In the genomic region with DNA sequence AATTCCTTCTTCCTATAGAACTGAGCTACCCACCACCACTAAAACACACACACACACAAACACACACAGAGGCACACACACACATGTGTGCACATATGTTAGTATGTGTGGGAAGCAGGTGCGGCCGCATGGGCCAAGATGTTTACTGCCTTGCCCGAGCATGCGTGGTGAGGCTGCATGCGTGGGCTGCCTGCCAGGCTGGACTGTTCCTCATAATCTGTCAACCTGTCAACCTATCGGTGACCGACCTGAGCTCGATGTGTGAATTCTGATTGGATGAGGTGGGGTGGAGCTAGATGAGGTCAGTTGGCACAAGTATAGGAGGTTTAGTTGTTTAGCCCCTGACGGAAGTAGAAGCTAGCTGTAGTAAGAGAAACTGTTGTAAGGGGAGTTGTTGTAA, we compare ENCODE assay signal across 27 mouse cellular contexts. TPM values are rescaled to one million over a fixed set of nuclear protein-coding genes. Genes with fewer than 3 reads are reported as not detected.
DNase-seq lines count a peak whose midpoint lies in the region; ATAC-seq and TF ChIP-seq lines count a peak whose summit lies in the region.
"Had no signal": no experiment of that assay in that cellular context is flagged by ENCODE, and none has a peak within 500 bp of the region (broad histone marks: within the 10 kb centered on the region; RNA-seq: fewer than 3 reads in every experiment).

No protein-coding gene starts in this region.

- intact Hi-C loops in heart, adult 2 months (cut with DNase I): no loop called here
- intact Hi-C loops in heart, postnatal 14 days (cut with DNase I): no loop called here

- no peaks in the 10 kb centered on the region for H3K9me3 ChIP-seq in heart, embryonic 11.5 days (replicated peaks; ENCODE audit: control insufficient read depth, low read length)
- H3K9me3 ChIP-seq in midbrain, postnatal 0 days (ENCODE audit: low read length): no peaks in the 10 kb centered on the region
- H3K9me3 ChIP-seq in midbrain, embryonic 15.5 days: no peaks in the 10 kb centered on the region
- H3K9me3 ChIP-seq: embryonic facial prominence, embryonic 15.5 days; heart, embryonic 13.5 days; hindbrain, embryonic 10.5 days; limb, embryonic 13.5 days; liver, embryonic 13.5 days; midbrain, embryonic 13.5 days; neural tube, embryonic 12.5 days; stomach, embryonic 15.5 days had no signal

- H3K4me2 ChIP-seq in heart, embryonic 11.5 days: no peak overlapping the region
- H3K4me2 ChIP-seq in midbrain, postnatal 0 days (ENCODE audit: low read depth, low read length, poor library complexity, severe bottlenecking): no peak overlapping the region
- no peak overlapping the region for H3K4me2 ChIP-seq in midbrain, embryonic 15.5 days
- H3K4me2 ChIP-seq: embryonic facial prominence, embryonic 15.5 days; heart, embryonic 13.5 days; limb, embryonic 13.5 days; liver, embryonic 13.5 days; midbrain, embryonic 13.5 days; neural tube, embryonic 12.5 days; stomach, embryonic 15.5 days had no signal

- H3K4me1 ChIP-seq in heart, adult 2 months (ENCODE audit: control insufficient read depth, insufficient read depth, low read length): peaks cover 1% of the 10 kb centered on the region; the same call in 1 of the 2 replicates
- H3K4me1 ChIP-seq in heart, embryonic 11.5 days (ENCODE audit: control insufficient read depth, insufficient read depth, low read length): peaks cover 7% of the 10 kb centered on the region; the same call in 1 of the 2 replicates
- H3K4me1 ChIP-seq in midbrain, postnatal 0 days (ENCODE audit: insufficient read depth, low read length): 0 out of 2 replicates have a peak, but pooled peaks cover 3% of the 10 kb centered on the region
- peaks cover 7% of the 10 kb centered on the region; the same call in 1 of the 2 replicates for H3K4me1 ChIP-seq in midbrain, embryonic 15.5 days
- H3K4me1 ChIP-seq: liver, embryonic 13.5 days had no signal

- H3K79me2 ChIP-seq in heart, adult 2 months (replicated peaks; ENCODE audit: control insufficient read depth, insufficient read depth, low read length): no peaks in the 10 kb centered on the region; the same call in 1 of the 2 replicates

- TF ChIP-seq CTCF in heart, adult 2 months (IDR thresholded peaks at IDR 0.05): no peak
- TF ChIP-seq CTCF in midbrain, postnatal 0 days (IDR thresholded peaks at IDR 0.05): no peak

- peaks cover 6% of the 10 kb centered on the region; the same call in 1 of the 2 replicates for H3K27me3 ChIP-seq in heart, adult 2 months (ENCODE audit: control insufficient read depth, insufficient read depth, low read length)
- H3K27me3 ChIP-seq in heart, embryonic 11.5 days (ENCODE audit: control insufficient read depth, insufficient read depth, low read length): peaks cover 27% of the 10 kb centered on the region
- H3K27me3 ChIP-seq in midbrain, postnatal 0 days (ENCODE audit: insufficient read depth, low read length): peaks cover 32% of the 10 kb centered on the region
- H3K27me3 ChIP-seq in midbrain, embryonic 15.5 days (replicated peaks): peaks cover 36% of the 10 kb centered on the region

- 59% methylated on average over 9 of the region's 9 CpGs for WGBS in heart, adult 2 months
- 79% methylated on average over 9 of the region's 9 CpGs for WGBS in heart, embryonic 11.5 days (ENCODE audit: insufficient replicate concordance)
- 89% methylated on average over 9 of the region's 9 CpGs for WGBS in midbrain, postnatal 0 days
- WGBS in midbrain, embryonic 15.5 days: 89% methylated on average over 9 of the region's 9 CpGs

- DNase-seq in heart, adult 2 months: peak in 1 of 2 experiments; percentile 61
- DNase-seq in midbrain, postnatal 0 days (ENCODE audit: low spot score): peak; percentile 21
- DNase-seq in heart, postnatal 14 days: peak; percentile 40 to 61
- DNase-seq in liver: no peak
- DNase-seq in thymus, adult 18-20 months: no peak
- DNase-seq: adrenal gland, adult 2 months; cerebellum, adult 18-20 months; kidney, postnatal 25 days; layer of hippocampus, postnatal 36 days; liver, embryonic 13.5 days; lung, adult 2 months; lung, postnatal 14 days; retina, postnatal 1 day; right cerebral cortex, postnatal 25 days; thymus, adult 2 months had no signal

- TF ChIP-seq EP300 in heart, adult 2 months (IDR thresholded peaks at IDR 0.05; ENCODE audit: insufficient read depth, low read depth, low read length): no peak

- ATAC-seq in heart, embryonic 11.5 days (replicated peaks; ENCODE audit: insufficient number of reproducible peaks, low FRiP score, low TSS enrichment): no peak
- no peak for ATAC-seq in midbrain, postnatal 0 days (ENCODE audit: low FRiP score)
- no peak for ATAC-seq in midbrain, embryonic 15.5 days (replicated peaks)
- ATAC-seq: forebrain, embryonic 14.5 days; intestine, postnatal 0 days; midbrain, embryonic 13.5 days had no signal

- no peak overlapping the region for H3K9ac ChIP-seq in heart, adult 2 months (ENCODE audit: low read depth, low read length)
- H3K9ac ChIP-seq in heart, embryonic 11.5 days (ENCODE audit: low read depth, low read length): no peak overlapping the region
- H3K9ac ChIP-seq in midbrain, postnatal 0 days (replicated peaks; ENCODE audit: low read length, poor library complexity, severe bottlenecking): no peak overlapping the region
- no peak overlapping the region for H3K9ac ChIP-seq in midbrain, embryonic 15.5 days
- H3K9ac ChIP-seq: embryonic facial prominence, embryonic 15.5 days; heart, embryonic 13.5 days; limb, embryonic 13.5 days; liver, embryonic 13.5 days; midbrain, embryonic 13.5 days; neural tube, embryonic 12.5 days; stomach, embryonic 15.5 days had no signal

- 0 out of 2 replicates have a peak, but pooled peaks have one; percentile 16 for TF ChIP-seq POLR2A in heart, adult 2 months (IDR thresholded peaks at IDR 0.05; ENCODE audit: insufficient read depth, low read depth, low read length)

- H3K27ac ChIP-seq in heart, adult 2 months: no peak overlapping the region
- H3K27ac ChIP-seq in heart, embryonic 11.5 days (ENCODE audit: low read depth, low read length): no peak overlapping the region
- no peak overlapping the region for H3K27ac ChIP-seq in midbrain, postnatal 0 days (ENCODE audit: low read depth, low read length)
- no peak overlapping the region for H3K27ac ChIP-seq in midbrain, embryonic 15.5 days
- H3K27ac ChIP-seq: embryonic facial prominence, embryonic 15.5 days; heart, embryonic 13.5 days; hindbrain, embryonic 10.5 days; limb, embryonic 13.5 days; liver, embryonic 13.5 days; midbrain, embryonic 13.5 days; neural tube, embryonic 12.5 days; stomach, embryonic 15.5 days had no signal

- H3K4me3 ChIP-seq in heart, adult 2 months: no peak overlapping the region
- H3K4me3 ChIP-seq in heart, embryonic 11.5 days (ENCODE audit: low read depth, low read length): no peak overlapping the region
- no peak overlapping the region for H3K4me3 ChIP-seq in midbrain, postnatal 0 days (ENCODE audit: low read depth, low read length)
- H3K4me3 ChIP-seq in midbrain, embryonic 15.5 days: no peak overlapping the region
- H3K4me3 ChIP-seq: embryonic facial prominence, embryonic 15.5 days; heart, embryonic 13.5 days; hindbrain, embryonic 10.5 days; limb, embryonic 13.5 days; liver, embryonic 13.5 days; midbrain, embryonic 13.5 days; neural tube, embryonic 12.5 days; stomach, embryonic 15.5 days had no signal

- H3K36me3 ChIP-seq in heart, adult 2 months (ENCODE audit: control insufficient read depth, insufficient read depth, low read length): 0 out of 2 replicates have a peak, but pooled peaks cover 3% of the 10 kb centered on the region
- peaks cover 10% of the 10 kb centered on the region for H3K36me3 ChIP-seq in heart, embryonic 11.5 days (ENCODE audit: control insufficient read depth, insufficient read depth, low read length)
- no peaks in the 10 kb centered on the region for H3K36me3 ChIP-seq in midbrain, postnatal 0 days (ENCODE audit: insufficient read depth, low read length)
- no peaks in the 10 kb centered on the region for H3K36me3 ChIP-seq in midbrain, embryonic 15.5 days (replicated peaks)
- H3K36me3 ChIP-seq: embryonic facial prominence, embryonic 15.5 days; hindbrain, embryonic 10.5 days; limb, embryonic 13.5 days; liver, embryonic 13.5 days; midbrain, embryonic 13.5 days; neural tube, embryonic 12.5 days; stomach, embryonic 15.5 days had no signal

RNA-seq across cellular contexts. Expression of a gene that starts 5.4 kb away (rescaled TPM):
- 100 to 1,000 TPM; 667 to 894 TPM for total RNA-seq in heart, adult 2 months (2021)
- polyA plus RNA-seq in heart, adult 2 months (2012; rRNA removed): 315 and 368 TPM in 2 replicates
- polyA plus RNA-seq in heart, embryonic 11.5 days (2014; fragmentation: Nextera tagmentation; extraction: Ambion mirVana): 39.3 and 41.1 TPM in 2 replicates
- total RNA-seq in midbrain, postnatal 0 days (2014; rRNA removed): 2.1 and 4.0 TPM in 2 replicates
- 0.38 and 0.39 TPM in 2 replicates for polyA plus RNA-seq in midbrain, postnatal 0 days (2015; fragmentation: Nextera tagmentation; extraction: Ambion mirVana)
- 0.28 and 0.38 TPM in 2 replicates for polyA plus RNA-seq in midbrain, embryonic 15.5 days (2015; fragmentation: Nextera tagmentation; extraction: Ambion mirVana)
- total RNA-seq in heart, postnatal 14 days (2021): 100 to 1,000 TPM; 506 to 513 TPM
- polyA plus RNA-seq: hindbrain, embryonic 10.5 days had no signal

RNA-seq across cellular contexts. Expression of a gene that starts 32.8 kb away (rescaled TPM):
- total RNA-seq in heart, adult 2 months (2021): 10 to 100 TPM; 14.8 to 17.9 TPM
- 10.6 and 11.8 TPM in 2 replicates for polyA plus RNA-seq in heart, adult 2 months (2012; rRNA removed)
- polyA plus RNA-seq in heart, embryonic 11.5 days (2014; fragmentation: Nextera tagmentation; extraction: Ambion mirVana): 3.8 and 5.3 TPM in 2 replicates
- total RNA-seq in midbrain, postnatal 0 days (2014; rRNA removed): 8.1 and 14.3 TPM in 2 replicates
- 9.2 and 10.4 TPM in 2 replicates for polyA plus RNA-seq in midbrain, postnatal 0 days (2015; fragmentation: Nextera tagmentation; extraction: Ambion mirVana)
- 7.2 and 8.7 TPM in 2 replicates for polyA plus RNA-seq in midbrain, embryonic 15.5 days (2015; fragmentation: Nextera tagmentation; extraction: Ambion mirVana)
- 10 to 100 TPM; 14.7 to 17.7 TPM for total RNA-seq in heart, postnatal 14 days (2021)

RNA-seq across cellular contexts. Expression of a gene that starts 52.2 kb away (rescaled TPM):
- total RNA-seq in heart, adult 2 months (2021): under 1 TPM; 0.45 to 0.57 TPM
- 0.72 and 0.73 TPM in 2 replicates for polyA plus RNA-seq in heart, adult 2 months (2012; rRNA removed)
- polyA plus RNA-seq in heart, embryonic 11.5 days (2014; fragmentation: Nextera tagmentation; extraction: Ambion mirVana): 0.11 TPM in 1 of 2 replicates, not detected in the other
- total RNA-seq in midbrain, postnatal 0 days (2014; rRNA removed): 0.38 and 0.99 TPM in 2 replicates
- polyA plus RNA-seq in midbrain, postnatal 0 days (2015; fragmentation: Nextera tagmentation; extraction: Ambion mirVana): 0.27 and 0.44 TPM in 2 replicates
- polyA plus RNA-seq in midbrain, embryonic 15.5 days (2015; fragmentation: Nextera tagmentation; extraction: Ambion mirVana): 0.13 and 0.28 TPM in 2 replicates
- total RNA-seq in heart, postnatal 14 days (2021): 1 to 10 TPM; 1.1 TPM
- total RNA-seq: megakaryocyte progenitor cell, adult 5-6 weeks had no signal
- polyA plus RNA-seq: midbrain, embryonic 13.5 days had no signal

Comparison
In these comparisons a context has a peak if more than half of its experiments do, and no peak if none do; other contexts are left out.
1. DNase-seq: peak in midbrain, postnatal 0 days (single experiment) and heart, postnatal 14 days (2 of 2); none in liver (single experiment) and thymus, adult 18-20 months (0 of 2).
2. RNA of a gene that starts 5.4 kb away (polyA plus RNA-seq): 315 to 368 TPM in heart, adult 2 months and 39.3 to 41.1 TPM in heart, embryonic 11.5 days; 0.38 to 0.39 TPM in midbrain, postnatal 0 days and 0.28 to 0.38 TPM in midbrain, embryonic 15.5 days; every median in the first group is over 10 times any median in the second.